Mouse (Mus musculus): ENCODE measurements around the gene Fam89b. TPM values are rescaled to one million over a fixed set of nuclear protein-coding genes. Genes with fewer than 3 reads are reported as not detected.

Fam89b gene
- polyA plus RNA-seq (2015; fragmentation: Nextera tagmentation; extraction: Ambion mirVana) = 101 and 107 TPM in 2 replicates

GRCm38 (mm10) chr19:5729444-5729815 is at the start of gene Fam89b:
Gene Fam89b, minus strand, starts transcription at chr19:5729653.
- under 1% methylated on average over 37 of the region's 37 CpGs for WGBS
- Histone ChIP-seq H3K27ac (peak within 1 kb of the TSS; percentile 93), H3K9ac (peak within 1 kb of the TSS; percentile 99), H3K36me3 (peaks cover 4% of the 10 kb centered on the region; the same call in 1 of the 2 replicates), H3K27me3 (no peaks in the 10 kb centered on the region), H3K9me3 (no peaks in the 10 kb centered on the region), H3K4me1 (peaks cover 65% of the 10 kb centered on the region), H3K4me2 (peak within 1 kb of the TSS; percentile 78), H3K4me3 (peak within 1 kb of the TSS; percentile 97)
- ATAC-seq (ENCODE audit: insufficient number of reproducible peaks, low FRiP score, low TSS enrichment, low read depth) = peak; percentile 70

GRCm38 (mm10) chr19:5778312-5778711 is 48.9 kb upstream of the Fam89b start:
- Histone ChIP-seq H3K9ac (no peak overlapping the region), H3K27me3 (no peaks in the 10 kb centered on the region), H3K4me3 (no peak overlapping the region), H3K36me3 (no peaks in the 10 kb centered on the region), H3K4me1 (no peaks in the 10 kb centered on the region), H3K9me3 (no peaks in the 10 kb centered on the region), H3K4me2 (no peak overlapping the region), H3K27ac (no peak overlapping the region)
- no peak for ATAC-seq (ENCODE audit: insufficient number of reproducible peaks, low FRiP score, low TSS enrichment, low read depth)
- WGBS = 57% methylated on average over 8 of the region's 8 CpGs

GRCm38 (mm10) chr19:5777387-5778032 is 48.1 kb upstream of the Fam89b start:
- Histone ChIP-seq H3K9ac (no peak overlapping the region), H3K36me3 (no peaks in the 10 kb centered on the region), H3K27ac (no peak overlapping the region), H3K4me1 (no peaks in the 10 kb centered on the region), H3K9me3 (no peaks in the 10 kb centered on the region), H3K4me2 (no peak overlapping the region), H3K27me3 (no peaks in the 10 kb centered on the region), H3K4me3 (no peak overlapping the region)
- WGBS = 76% methylated on average over 9 of the region's 9 CpGs
- no peak for ATAC-seq (ENCODE audit: insufficient number of reproducible peaks, low FRiP score, low TSS enrichment, low read depth)

GRCm38 (mm10) chr19:5770925-5771860 is 41.7 kb upstream of the Fam89b start, which contains the start of gene Scyl1:
Gene Scyl1, minus strand, starts transcription at chr19:5771419.
- peak within 1 kb of the TSS; percentile 80 for H3K27ac ChIP-seq
- H3K4me1 ChIP-seq = peaks cover 16% of the 10 kb centered on the region
- ATAC-seq (ENCODE audit: insufficient number of reproducible peaks, low FRiP score, low TSS enrichment, low read depth) = peak; percentile 92

GRCm38 (mm10) chr19:5770311-5770710 is 40.9 kb upstream of the Fam89b start:
- H3K9ac ChIP-seq = peak overlapping the region; percentile 72
- peak overlapping the region; percentile 77 for H3K4me2 ChIP-seq
- no peaks in the 10 kb centered on the region for H3K27me3 ChIP-seq
- peak overlapping the region; percentile 80 for H3K27ac ChIP-seq
- H3K36me3 ChIP-seq = peaks cover 46% of the 10 kb centered on the region
- peaks cover 16% of the 10 kb centered on the region for H3K4me1 ChIP-seq
- WGBS = 33% methylated on average over 9 of the region's 9 CpGs
- ATAC-seq (ENCODE audit: insufficient number of reproducible peaks, low FRiP score, low TSS enrichment, low read depth) = no peak
- H3K4me3 ChIP-seq = peak overlapping the region; percentile 63
- no peaks in the 10 kb centered on the region for H3K9me3 ChIP-seq

More at GRCm38 (mm10) chr19:5770925-5771860, 41.7 kb upstream of the Fam89b start, which contains the start of gene Scyl1:
- Histone ChIP-seq H3K27me3 (no peaks in the 10 kb centered on the region), H3K4me2 (peak within 1 kb of the TSS; percentile 77), H3K4me3 (peak within 1 kb of the TSS; percentile 63), H3K9me3 (no peaks in the 10 kb centered on the region), H3K36me3 (peaks cover 37% of the 10 kb centered on the region), H3K9ac (peak within 1 kb of the TSS; percentile 72)
- under 1% methylated on average over 59 of the region's 64 CpGs for WGBS

- no peaks in the 10 kb centered on the region for H3K9me3 ChIP-seq
- peaks cover 73% of the 10 kb centered on the region for H3K36me3 ChIP-seq
- no peaks in the 10 kb centered on the region for H3K27me3 ChIP-seq
- no peak overlapping the region for H3K4me3 ChIP-seq
- peaks cover 16% of the 10 kb centered on the region for H3K4me1 ChIP-seq
- H3K27ac ChIP-seq = no peak overlapping the region
- ATAC-seq (ENCODE audit: insufficient number of reproducible peaks, low FRiP score, low TSS enrichment, low read depth) = no peak
- no peak overlapping the region for H3K9ac ChIP-seq
- WGBS = 79% methylated on average over 4 of the region's 4 CpGs
- H3K4me2 ChIP-seq = no peak overlapping the region
Measured at GRCm38 (mm10) chr19:5767271-5767670, 37.8 kb upstream of the Fam89b start.

GRCm38 (mm10) chr19:5763163-5763562 is 33.7 kb upstream of the Fam89b start:
- no peak overlapping the region for H3K27ac ChIP-seq
- ATAC-seq (ENCODE audit: insufficient number of reproducible peaks, low FRiP score, low TSS enrichment, low read depth) = no peak
- no peak overlapping the region for H3K4me2 ChIP-seq
- no peaks in the 10 kb centered on the region for H3K4me1 ChIP-seq
- H3K4me3 ChIP-seq = no peak overlapping the region
- peaks cover 97% of the 10 kb centered on the region for H3K36me3 ChIP-seq
- H3K9ac ChIP-seq = no peak overlapping the region
- H3K9me3 ChIP-seq = no peaks in the 10 kb centered on the region
- 95% methylated on average over 6 of the region's 6 CpGs for WGBS
- 0 out of 2 replicates have a peak, but pooled peaks cover under 1% of the 10 kb centered on the region for H3K27me3 ChIP-seq

GRCm38 (mm10) chr19:5758878-5759403 is 29.5 kb upstream of the Fam89b start:
- H3K9ac ChIP-seq = no peak overlapping the region
- H3K27ac ChIP-seq = no peak overlapping the region
- no peak overlapping the region for H3K4me2 ChIP-seq
- ATAC-seq (ENCODE audit: insufficient number of reproducible peaks, low FRiP score, low TSS enrichment, low read depth) = no peak
- peaks cover 35% of the 10 kb centered on the region for H3K27me3 ChIP-seq
- no peak overlapping the region for H3K4me3 ChIP-seq
- peaks cover 93% of the 10 kb centered on the region for H3K36me3 ChIP-seq
- H3K4me1 ChIP-seq = peaks cover 13% of the 10 kb centered on the region
- H3K9me3 ChIP-seq = no peaks in the 10 kb centered on the region
- 87% methylated on average over 14 of the region's 14 CpGs for WGBS

- H3K9me3 ChIP-seq = no peaks in the 10 kb centered on the region
- 23% methylated on average over 36 of the region's 36 CpGs for WGBS
- H3K9ac ChIP-seq = peak overlapping the region; percentile 26; the same call in 1 of the 2 replicates
- peak; percentile 20; the same call in 1 of the 2 replicates for ATAC-seq (ENCODE audit: insufficient number of reproducible peaks, low FRiP score, low TSS enrichment, low read depth)
- H3K4me1 ChIP-seq = peaks cover 13% of the 10 kb centered on the region
- H3K27me3 ChIP-seq = peaks cover 42% of the 10 kb centered on the region
- H3K4me3 ChIP-seq = 0 out of 2 replicates have a peak overlapping the region, but pooled peaks have one; percentile 1
- peaks cover 94% of the 10 kb centered on the region for H3K36me3 ChIP-seq
- no peak overlapping the region for H3K27ac ChIP-seq
- H3K4me2 ChIP-seq = peak overlapping the region; percentile 22; the same call in 1 of the 2 replicates
Measured at GRCm38 (mm10) chr19:5756991-5757636, 27.7 kb upstream of the Fam89b start.

GRCm38 (mm10) chr19:5756321-5756985 is 27.0 kb upstream of the Fam89b start:
- peaks cover 93% of the 10 kb centered on the region for H3K36me3 ChIP-seq
- 0 out of 2 replicates have a peak, but pooled peaks have one; percentile 22 for ATAC-seq (ENCODE audit: insufficient number of reproducible peaks, low FRiP score, low TSS enrichment, low read depth)
- 20% methylated on average over 28 of the region's 29 CpGs for WGBS

More at GRCm38 (mm10) chr19:5756321-5756985, 27.0 kb upstream of the Fam89b start:
- 0 out of 2 replicates have a peak overlapping the region, but pooled peaks have one; percentile 22 for H3K4me2 ChIP-seq
- peaks cover 42% of the 10 kb centered on the region for H3K27me3 ChIP-seq
- no peak overlapping the region for H3K27ac ChIP-seq
- H3K4me1 ChIP-seq = peaks cover 15% of the 10 kb centered on the region
- no peaks in the 10 kb centered on the region for H3K9me3 ChIP-seq
- 0 out of 2 replicates have a peak overlapping the region, but pooled peaks have one; percentile 1 for H3K4me3 ChIP-seq
- H3K9ac ChIP-seq = no peak overlapping the region

All from limb, embryonic 15.5 days (tissue).